Mouse (Mus musculus): Measurements from ENCODE around the gene Nrip2. TPM values are rescaled to one million over a fixed set of nuclear protein-coding genes. Genes with fewer than 3 reads are reported as not detected.

Nrip2 gene
- polyA plus RNA-seq, 1 experiment from 2014 or later, result 11.2 TPM

DNA sequence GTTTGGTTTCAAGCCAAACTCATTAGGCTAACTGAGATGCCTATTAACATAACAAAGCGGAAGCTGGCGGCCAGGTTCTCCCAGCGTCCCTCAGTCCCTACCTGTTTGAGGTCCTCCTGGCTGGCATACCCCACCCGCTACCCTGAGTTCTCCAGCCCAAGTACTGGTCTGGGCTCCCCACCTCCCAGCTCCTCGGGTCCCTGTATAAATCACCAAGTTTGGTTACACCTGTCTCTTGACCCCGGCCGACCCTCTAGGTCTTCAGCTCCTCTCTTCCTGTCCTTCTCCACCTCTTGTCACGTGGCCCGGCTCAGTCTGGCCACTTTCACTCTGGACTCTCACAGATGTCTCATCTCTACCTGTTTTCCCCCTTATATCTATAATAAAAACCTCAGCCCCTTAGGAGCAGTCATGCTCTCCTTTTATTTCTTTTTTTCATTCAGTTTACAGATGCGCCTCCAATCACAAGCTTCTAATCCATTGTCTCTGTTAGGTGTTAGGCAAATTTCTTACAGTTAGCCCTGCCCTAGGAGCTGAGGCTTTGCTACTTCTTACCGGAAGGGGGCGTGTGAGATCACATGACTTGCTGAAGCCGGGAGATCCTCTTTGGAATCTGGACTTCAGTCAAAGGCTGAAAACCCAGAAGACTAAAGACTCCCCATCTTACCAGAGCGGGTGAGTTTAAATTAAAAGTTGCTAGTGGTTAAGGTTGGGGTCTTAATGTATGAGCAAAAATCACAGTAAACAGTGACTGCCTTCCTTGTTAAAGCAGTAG, 46.9 kb downstream of the Nrip2 start:
- ATAC-seq (replicated peaks), result peak; percentile 64
- Histone ChIP-seq H3K4me3 (peak overlapping the region; percentile 20), H3K9ac (no peak overlapping the region), H3K4me1 (peaks cover 7% of the 10 kb centered on the region; the same call in 1 of the 2 replicates), H3K27me3 (replicated peaks) (no peaks in the 10 kb centered on the region), H3K27ac (no peak overlapping the region), H3K4me2 (peak overlapping the region; percentile 39), H3K36me3 (replicated peaks) (no peaks in the 10 kb centered on the region), H3K9me3 (no peaks in the 10 kb centered on the region)
- WGBS, result 15% methylated on average over 14 of the region's 14 CpGs

DNA sequence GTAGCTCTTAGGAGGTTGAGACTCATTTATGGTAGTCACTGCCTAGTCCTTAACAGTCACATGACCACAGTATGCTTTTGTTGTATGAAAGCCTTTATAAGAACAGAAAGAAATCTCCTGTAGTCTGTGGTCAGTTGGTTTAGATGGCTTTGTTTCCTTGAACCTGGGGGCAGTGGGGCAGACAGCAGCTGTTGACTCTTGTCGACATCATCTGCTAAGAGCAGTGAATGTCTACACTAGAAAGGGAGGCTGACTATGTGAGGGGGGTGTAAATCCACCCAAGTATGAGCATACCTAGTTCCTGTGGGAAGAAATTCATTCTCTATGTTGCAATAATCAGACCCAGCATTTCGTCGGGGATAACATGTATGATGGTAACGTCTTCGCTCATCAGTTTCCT, 48.0 kb downstream of the Nrip2 start:
- no peaks in the 10 kb centered on the region for H3K9me3 ChIP-seq
- H3K27ac ChIP-seq, result no peak overlapping the region
- whole genome bisulfite sequencing, result 96% methylated on average over 5 of the region's 5 CpGs
- H3K36me3 ChIP-seq (replicated peaks), result no peaks in the 10 kb centered on the region
- no peaks in the 10 kb centered on the region for H3K27me3 ChIP-seq (replicated peaks)
- ATAC-seq (replicated peaks), result no peak
- H3K4me1 ChIP-seq, result peaks cover 7% of the 10 kb centered on the region; the same call in 1 of the 2 replicates
- no peak overlapping the region for H3K4me2 ChIP-seq
- H3K9ac ChIP-seq, result no peak overlapping the region
- no peak overlapping the region for H3K4me3 ChIP-seq

DNA sequence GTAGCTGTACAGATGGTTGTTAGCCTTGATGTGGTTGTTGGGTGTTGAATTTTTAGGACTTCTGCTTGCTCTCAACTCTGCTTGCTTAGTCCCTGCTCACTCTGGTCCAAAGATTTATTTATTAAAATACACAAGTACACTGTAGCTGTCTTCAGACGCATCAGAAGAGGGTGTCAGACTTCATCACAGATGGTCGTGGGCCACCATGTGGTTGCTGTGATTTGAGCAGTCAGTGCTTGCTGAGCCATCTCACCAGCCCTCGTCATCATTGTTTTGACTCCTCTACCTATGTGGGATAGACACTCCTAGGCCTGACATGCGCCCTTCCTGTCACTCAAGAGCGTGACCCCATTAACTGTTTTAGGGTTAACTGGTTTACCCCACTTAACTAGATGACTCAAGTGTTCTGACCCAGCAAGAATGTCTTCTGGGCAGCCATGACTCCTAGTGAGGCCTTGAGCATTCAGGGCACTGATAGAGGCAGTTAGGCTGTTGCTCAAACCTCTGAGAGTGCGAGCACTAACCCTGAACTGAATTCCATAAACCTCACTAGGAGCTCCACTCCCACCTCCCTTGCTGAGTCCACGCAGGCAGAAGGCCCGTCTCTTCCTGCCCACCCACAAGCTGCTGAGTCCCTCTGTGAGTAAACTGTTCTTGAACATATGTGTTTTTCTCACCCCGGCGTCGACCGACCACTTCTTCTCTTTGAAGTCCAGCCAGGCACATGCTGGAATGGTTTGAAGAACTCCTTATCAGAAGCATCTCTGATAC, 56.9 kb downstream of the Nrip2 start:
- 84% methylated on average over 12 of the region's 12 CpGs for WGBS
- no peak for ATAC-seq (replicated peaks)
- no peaks in the 10 kb centered on the region for H3K36me3 ChIP-seq (replicated peaks)
- H3K4me3 ChIP-seq, result no peak overlapping the region
- H3K27me3 ChIP-seq (replicated peaks), result no peaks in the 10 kb centered on the region
- H3K4me2 ChIP-seq, result no peak overlapping the region
- no peak overlapping the region for H3K9ac ChIP-seq
- no peak overlapping the region for H3K27ac ChIP-seq
- H3K4me1 ChIP-seq, result no peaks in the 10 kb centered on the region
- no peaks in the 10 kb centered on the region for H3K9me3 ChIP-seq

DNA sequence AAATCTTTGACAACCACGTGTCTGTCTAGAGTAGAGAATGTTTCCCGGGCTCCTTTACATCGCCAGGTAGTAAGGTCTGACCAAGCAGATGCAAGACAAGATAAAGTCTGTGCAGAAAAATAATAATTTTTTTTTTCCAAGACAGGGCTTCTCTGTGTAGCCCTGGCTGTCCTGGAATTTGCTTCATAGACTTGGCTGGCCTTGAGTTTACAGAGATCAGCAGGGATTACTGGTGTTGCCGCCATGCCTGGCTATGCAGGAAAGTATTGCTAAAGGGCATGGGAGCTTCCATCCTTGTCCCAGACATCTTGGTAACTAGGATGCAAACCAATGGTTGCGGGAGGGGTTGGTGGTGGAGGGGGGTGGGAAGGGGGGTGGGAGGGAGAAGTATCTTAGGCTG, 58.1 kb downstream of the Nrip2 start:
- H3K4me3 ChIP-seq, result no peak overlapping the region
- no peaks in the 10 kb centered on the region for H3K4me1 ChIP-seq
- ATAC-seq (replicated peaks), result no peak
- H3K27me3 ChIP-seq (replicated peaks), result no peaks in the 10 kb centered on the region
- H3K36me3 ChIP-seq (replicated peaks), result no peaks in the 10 kb centered on the region
- H3K9ac ChIP-seq, result no peak overlapping the region
- no peaks in the 10 kb centered on the region for H3K9me3 ChIP-seq
- H3K4me2 ChIP-seq, result no peak overlapping the region
- 84% methylated on average over 5 of the region's 5 CpGs for WGBS
- no peak overlapping the region for H3K27ac ChIP-seq

DNA sequence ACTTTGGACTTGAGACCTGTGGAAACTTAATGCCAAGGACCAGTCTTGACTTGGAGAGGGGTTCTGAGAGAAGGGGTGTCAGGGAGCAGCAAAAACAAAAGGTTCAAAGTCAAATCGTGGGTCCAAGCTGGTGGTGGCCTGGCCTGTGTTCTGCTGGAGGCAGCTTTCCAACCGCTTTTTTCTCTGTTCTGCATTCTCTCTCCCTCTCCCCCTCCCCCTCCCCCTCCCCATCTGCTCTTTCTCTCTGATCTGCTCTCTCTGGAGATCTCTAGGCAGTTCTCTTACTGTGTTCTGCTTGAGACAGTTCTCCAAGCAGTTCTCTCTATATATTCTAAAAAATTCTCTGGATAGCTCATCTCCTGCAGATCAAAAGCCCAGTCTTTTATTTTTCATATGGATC, 61.2 kb downstream of the Nrip2 start:
- no peaks in the 10 kb centered on the region for H3K9me3 ChIP-seq
- H3K4me1 ChIP-seq, result no peaks in the 10 kb centered on the region
- no peak overlapping the region for H3K4me3 ChIP-seq
- no peak overlapping the region for H3K4me2 ChIP-seq
- 18% methylated on average over 2 of the region's 2 CpGs for WGBS
- no peak overlapping the region for H3K27ac ChIP-seq
- no peaks in the 10 kb centered on the region for H3K27me3 ChIP-seq (replicated peaks)
- H3K36me3 ChIP-seq (replicated peaks), result no peaks in the 10 kb centered on the region
- no peak overlapping the region for H3K9ac ChIP-seq
- ATAC-seq (replicated peaks), result no peak

GRCm38 (mm10) chr6:128460729-128461503, 61.8 kb downstream of the Nrip2 start:
- Histone ChIP-seq H3K9me3 (no peaks in the 10 kb centered on the region), H3K36me3 (replicated peaks) (no peaks in the 10 kb centered on the region), H3K4me2 (no peak overlapping the region), H3K9ac (no peak overlapping the region), H3K27me3 (replicated peaks) (no peaks in the 10 kb centered on the region), H3K4me1 (no peaks in the 10 kb centered on the region), H3K27ac (no peak overlapping the region), H3K4me3 (no peak overlapping the region)
- ATAC-seq (replicated peaks), result no peak
- WGBS, result 79% methylated on average over 14 of the region's 14 CpGs

GRCm38 (mm10) chr6:128461606-128462005, 62.5 kb downstream of the Nrip2 start:
- Histone ChIP-seq H3K27me3 (replicated peaks) (no peaks in the 10 kb centered on the region), H3K4me2 (no peak overlapping the region), H3K9me3 (no peaks in the 10 kb centered on the region), H3K9ac (no peak overlapping the region), H3K36me3 (replicated peaks) (no peaks in the 10 kb centered on the region), H3K4me3 (no peak overlapping the region), H3K4me1 (no peaks in the 10 kb centered on the region), H3K27ac (no peak overlapping the region)
- no peak for ATAC-seq (replicated peaks)

- H3K9ac ChIP-seq, result no peak overlapping the region
- H3K9me3 ChIP-seq, result no peaks in the 10 kb centered on the region
- H3K36me3 ChIP-seq (replicated peaks), result no peaks in the 10 kb centered on the region
- WGBS, result 84% methylated on average over 4 of the region's 4 CpGs
- H3K4me2 ChIP-seq, result no peak overlapping the region
- H3K27me3 ChIP-seq (replicated peaks), result no peaks in the 10 kb centered on the region
- no peak overlapping the region for H3K27ac ChIP-seq
- no peak for ATAC-seq (replicated peaks)
- H3K4me3 ChIP-seq, result no peak overlapping the region
- no peaks in the 10 kb centered on the region for H3K4me1 ChIP-seq
Observed at GRCm38 (mm10) chr6:128464996-128465395, 65.9 kb downstream of the Nrip2 start.

Other genes starting within 250 kb of the Nrip2 start
- 0.65 and 0.91 TPM in 2 replicates for gene Tead4, start 98.5 kb upstream of the Nrip2 start, polyA plus RNA-seq (2015; fragmentation: Nextera tagmentation; extraction: Ambion mirVana)
- gene Tulp3, start 43.4 kb upstream of the Nrip2 start, polyA plus RNA-seq (2015; fragmentation: Nextera tagmentation; extraction: Ambion mirVana), result 16.2 and 17.6 TPM in 2 replicates
- gene Rhno1, start 36.4 kb upstream of the Nrip2 start, polyA plus RNA-seq (2015; fragmentation: Nextera tagmentation; extraction: Ambion mirVana), result 86.1 and 89.4 TPM in 2 replicates
- 5.7 and 7.6 TPM in 2 replicates for gene Foxm1, start 36.3 kb upstream of the Nrip2 start, polyA plus RNA-seq (2015; fragmentation: Nextera tagmentation; extraction: Ambion mirVana)
- 1.0 and 1.1 TPM in 2 replicates for gene Tex52, start 23.8 kb upstream of the Nrip2 start, polyA plus RNA-seq (2015; fragmentation: Nextera tagmentation; extraction: Ambion mirVana)
- gene Gm44596, start 23.8 kb upstream of the Nrip2 start, polyA plus RNA-seq (2015; fragmentation: Nextera tagmentation; extraction: Ambion mirVana), result not detected in 2 replicates
- gene Itfg2, start 25.6 kb downstream of the Nrip2 start, polyA plus RNA-seq (2015; fragmentation: Nextera tagmentation; extraction: Ambion mirVana), result 50.7 and 51.4 TPM in 2 replicates
- gene Fkbp4, start 39.4 kb downstream of the Nrip2 start, polyA plus RNA-seq (2015; fragmentation: Nextera tagmentation; extraction: Ambion mirVana), result 375 and 389 TPM in 2 replicates
- gene Pzp, start 127.4 kb downstream of the Nrip2 start, polyA plus RNA-seq (2015; fragmentation: Nextera tagmentation; extraction: Ambion mirVana), result 0.26 TPM in 1 of 2 replicates, not detected in the other
- gene A2ml1, start 182.3 kb downstream of the Nrip2 start, polyA plus RNA-seq (2015; fragmentation: Nextera tagmentation; extraction: Ambion mirVana), result 1.7 and 2.2 TPM in 2 replicates
- not detected in 2 replicates for gene Klrb1a, start 224.2 kb downstream of the Nrip2 start, polyA plus RNA-seq (2015; fragmentation: Nextera tagmentation; extraction: Ambion mirVana)